Mouse (Mus musculus): ENCODE data around the gene Pidd1. TPM values are rescaled to one million over a fixed set of nuclear protein-coding genes. Genes with fewer than 3 reads are reported as not detected.

Gene Pidd1
- total and polyA plus RNA-seq, 3 experiments: 5.8 to 24.9 (median 7.8) TPM

- peaks cover 11 to 39% of the 10 kb centered on the region in 2 experiments for H3K4me1 ChIP-seq (ENCODE audit: control insufficient read depth in 1 of 2, insufficient read depth in 2 of 2)
- no peak for TF ChIP-seq NELFE (IDR thresholded peaks at IDR 0.05; ENCODE audit: low read depth, low read length)
- peak; percentile 58; the same call in 1 of the 2 replicates for TF ChIP-seq UBTF (IDR thresholded peaks at IDR 0.05; ENCODE audit: low read depth, low read length)
- no peak for TF ChIP-seq PAX5 (IDR thresholded peaks at IDR 0.05; ENCODE audit: low read length)
- no peak for TF ChIP-seq E2F4 (IDR thresholded peaks at IDR 0.05; ENCODE audit: insufficient replicate concordance, low read depth, low read length)
- TF ChIP-seq JUN (IDR thresholded peaks at IDR 0.05; ENCODE audit: insufficient read depth, low read depth, low read length): no peak
- no peak for TF ChIP-seq ELF1 (IDR thresholded peaks at IDR 0.05; ENCODE audit: low read depth, low read length)
- no peak for TF ChIP-seq ZNF384 (IDR thresholded peaks at IDR 0.05; ENCODE audit: low read depth, low read length)
- no peak for TF ChIP-seq JUND (conservative IDR thresholded peaks at IDR 0.05; ENCODE audit: low read depth, low read length)
- peak; percentile 5 for TF ChIP-seq RAD21 (IDR thresholded peaks at IDR 0.05; ENCODE audit: low read depth, low read length)
- no peak for TF ChIP-seq NRF1 (IDR thresholded peaks at IDR 0.05; ENCODE audit: low read depth, low read length)
- TF ChIP-seq MEF2A (IDR thresholded peaks at IDR 0.05; ENCODE audit: borderline replicate concordance, low read depth, low read length): no peak
- no peak for TF ChIP-seq ZC3H11A (IDR thresholded peaks at IDR 0.05; ENCODE audit: low read depth, low read length)
- TF ChIP-seq MAX (IDR thresholded peaks at IDR 0.05; ENCODE audit: low read length): no peak
- peak; percentile 44 for TF ChIP-seq SMC3 (IDR thresholded peaks at IDR 0.05; ENCODE audit: low read depth, low read length)
- TF ChIP-seq CTCF (conservative IDR thresholded peaks at IDR 0.05 in 1 of 2, IDR thresholded peaks at IDR 0.05 in 1 of 2; ENCODE audit: low read depth in 2 of 2, low read length in 2 of 2): peak in 1 of 2 experiments; percentile 60; a peak in 2 of 4 replicates
- no peak for TF ChIP-seq MAZ (IDR thresholded peaks at IDR 0.05; ENCODE audit: low read depth, low read length)
- no peak for TF ChIP-seq USF2 (conservative IDR thresholded peaks at IDR 0.05; ENCODE audit: low read depth, low read length)
- no peak for TF ChIP-seq SIN3A (IDR thresholded peaks at IDR 0.05; ENCODE audit: low read length)
- TF ChIP-seq CHD1 (IDR thresholded peaks at IDR 0.05; ENCODE audit: low read depth, low read length): no peak
- TF ChIP-seq GABPA (IDR thresholded peaks at IDR 0.05; ENCODE audit: insufficient replicate concordance, low read depth, low read length): no peak
- TF ChIP-seq ZKSCAN1 (IDR thresholded peaks at IDR 0.05; ENCODE audit: borderline replicate concordance, low read depth, low read length): no peak
- TF ChIP-seq IRF4 (IDR thresholded peaks at IDR 0.05; ENCODE audit: low read depth, low read length): no peak
- no peak for TF ChIP-seq KAT2A (IDR thresholded peaks at IDR 0.05; ENCODE audit: insufficient replicate concordance, low read length)
- no peak for TF ChIP-seq ZMIZ1 (IDR thresholded peaks at IDR 0.05; ENCODE audit: low read depth, low read length)
- TF ChIP-seq TCF12 (IDR thresholded peaks at IDR 0.05; ENCODE audit: low read depth, low read length): no peak
- no peak for TF ChIP-seq BHLHE40 (IDR thresholded peaks at IDR 0.05; ENCODE audit: low read depth, low read length)
- TF ChIP-seq MYC (IDR thresholded peaks at IDR 0.05; ENCODE audit: low read depth, low read length): no peak
- H3K9me3 ChIP-seq (replicated peaks; ENCODE audit: low read length): no peaks in the 10 kb centered on the region
- dilution Hi-C loops (cut with MboI; ENCODE audit: extremely low pct_ligation_motif_present, extremely low pct_unique_long_range_greater_than_20kb, low sequenced_read_pairs) (no loop called here), in situ Hi-C loops (cut with MboI; ENCODE audit: low pct_ligation_motif_present, low pct_unique_long_range_greater_than_20kb, low sequenced_read_pairs) (loop anchor here (5.0 kb wide), 1 partner anchor 46 kb away; no protein-coding TSS in a partner anchor)
- no peak overlapping the region for H3K27ac ChIP-seq (ENCODE audit: insufficient read depth, low read depth)
- H3K9ac ChIP-seq (ENCODE audit: insufficient read depth, low read depth): peak overlapping the region; percentile 26; the same call in 1 of the 2 replicates
- DNase-seq (ENCODE audit: extremely low read depth): peak; percentile 24
- no peaks in the 10 kb centered on the region for H3K79me2 ChIP-seq (replicated peaks; ENCODE audit: control insufficient read depth, extremely low read depth, insufficient read depth, poor library complexity, severe bottlenecking)
- H3K27me3 ChIP-seq (replicated peaks): no peaks in the 10 kb centered on the region
- peaks cover 0 to 39% of the 10 kb centered on the region in 2 experiments for H3K36me3 ChIP-seq (replicated peaks in 1 of 2; ENCODE audit: control insufficient read depth in 1 of 2, insufficient read depth in 1 of 2, low read length in 1 of 2)
- peak overlapping the region; percentile 88 for H3K4me2 ChIP-seq (ENCODE audit: insufficient read depth, low read depth, poor library complexity, severe bottlenecking)
- H3K4me3 ChIP-seq (replicated peaks in 1 of 3; ENCODE audit: low read depth in 2 of 3, low read length in 2 of 3, poor library complexity in 1 of 3): peak overlapping the region in 2 of 3 experiments; percentile 16 to 64
These were observed 37.9 kb upstream of the Pidd1 start for GRCm38 (mm10) chr7:141481498-141482401.

Data from CH12.LX (cell line).